Mouse (Mus musculus) forebrain, embryonic 15.5 days (tissue): Measurements from ENCODE around the gene Epop. TPM values are rescaled to one million over a fixed set of nuclear protein-coding genes. Genes with fewer than 3 reads are reported as not detected.

Experiments used
- ATAC-seq: fragments of 200-750 bp; cut with Nextera tagmentation; replicated peaks from 2 replicates; pipeline ENCODE4 v1.8.0; 2017; ENCODE audit warnings: mild to moderate bottlenecking, moderate TSS enrichment, moderate library complexity
- H3K27ac ChIP-seq: fragments of 300-500 bp; sonication (generic); replicated peaks from 2 replicates; pipeline ENCODE4 v1.5.1; 2015; ENCODE audit warnings: mild to moderate bottlenecking, inconsistent platforms
- H3K27me3 ChIP-seq: fragments of 300-500 bp; sonication (generic); 2 replicates; pipeline ENCODE4 v1.6.1; 2015; ENCODE audit warnings: inconsistent platforms
- H3K36me3 ChIP-seq: fragments of 300-500 bp; sonication (generic); 2 replicates; pipeline ENCODE4 v1.6.1; 2015; ENCODE audit warnings: mild to moderate bottlenecking, inconsistent platforms
- H3K4me1 ChIP-seq: fragments of 300-500 bp; sonication (generic); 2 replicates; pipeline ENCODE4 v1.6.1; 2015; ENCODE audit warnings: inconsistent platforms
- H3K4me2 ChIP-seq: fragments of 300-500 bp; sonication (generic); replicated peaks from 2 replicates; pipeline ENCODE4 v1.6.1; 2015; ENCODE audit warnings: mild to moderate bottlenecking, inconsistent platforms
- H3K4me3 ChIP-seq: fragments of 300-500 bp; sonication (generic); 2 replicates; pipeline ENCODE4 v1.5.1; 2015; ENCODE audit warnings: mild to moderate bottlenecking, inconsistent platforms
- H3K9ac ChIP-seq: fragments of 300-500 bp; sonication (generic); replicated peaks from 2 replicates; pipeline ENCODE4 v1.6.1; 2015; ENCODE audit warnings: mild to moderate bottlenecking, inconsistent platforms
- H3K9me3 ChIP-seq: fragments of 300-500 bp; sonication (generic); 2 replicates; pipeline ENCODE4 v1.6.1; 2016; ENCODE audit warnings: inconsistent platforms
- WGBS: fragments of 180-500 bp; shearing (Covaris S2); methylation state at CpG from one replicate; pipeline ENCODE4 v1.1.7; 2015; ENCODE audit warnings: mixed read lengths; 5-methylcytosine and 5-hydroxymethylcytosine counted together
- microRNA-seq: library from miRNA; unstranded; fragments of <30 nt; microRNA quantifications from one replicate; pipeline ENCODE4, GENCODE M21; 2016
- polyA plus RNA-seq: library from polyadenylated mRNA; unstranded; fragments of >200 nt; fragmentation: Nextera tagmentation; extraction: Ambion mirVana; gene quantifications from 2 replicates; pipeline ENCODE4 v1.2.1, GENCODE M21; 2015

Epop gene
- polyA plus RNA-seq, 1 experiment from 2014 or later: 4.6 TPM

DNA sequence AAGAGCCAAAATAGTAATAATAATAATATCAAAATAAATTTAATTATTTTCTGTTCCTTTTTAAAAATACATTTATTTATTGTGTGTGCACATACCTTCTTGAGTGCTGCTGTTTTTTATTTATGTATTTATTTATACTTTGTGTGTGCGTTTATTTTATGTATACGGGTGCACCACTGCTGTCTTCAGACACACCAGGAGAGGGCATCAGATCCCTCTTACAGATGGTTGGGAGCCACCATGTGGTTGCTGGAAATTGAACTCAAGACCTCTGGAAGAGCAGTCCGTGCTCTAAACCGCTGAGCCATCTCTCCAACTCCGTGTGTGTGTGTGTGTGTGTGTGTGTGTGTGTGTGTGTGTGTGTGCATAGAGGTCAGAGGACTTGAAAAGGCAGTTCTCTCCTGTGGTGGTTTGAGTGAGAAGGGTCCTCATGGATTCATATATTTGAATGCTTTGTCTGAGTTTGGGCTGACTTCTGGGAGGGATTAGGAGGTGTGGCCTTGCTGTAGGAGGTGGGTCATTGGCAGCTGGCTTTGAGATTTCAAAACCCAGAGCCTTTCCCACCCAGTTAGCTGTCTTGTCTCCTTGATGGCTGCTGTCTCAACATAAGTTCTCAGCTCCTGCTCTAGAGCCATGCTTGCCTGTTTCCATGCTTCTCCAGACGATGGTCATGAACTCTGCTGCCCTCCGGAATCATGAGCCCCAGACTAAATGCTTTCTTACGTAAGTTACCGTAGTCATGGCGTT is 31.4 kb downstream of the Epop start:
- no peak for ATAC-seq
- WGBS: 78% methylated on average over 10 of the region's 10 CpGs
- H3K36me3 ChIP-seq: no peaks in the 10 kb centered on the region
- no peaks in the 10 kb centered on the region for H3K27me3 ChIP-seq
- H3K9me3 ChIP-seq: no peaks in the 10 kb centered on the region
- no peak overlapping the region for H3K9ac ChIP-seq
- no peak overlapping the region for H3K4me3 ChIP-seq
- no peaks in the 10 kb centered on the region for H3K4me1 ChIP-seq
- no peak overlapping the region for H3K27ac ChIP-seq
- H3K4me2 ChIP-seq: no peak overlapping the region

DNA sequence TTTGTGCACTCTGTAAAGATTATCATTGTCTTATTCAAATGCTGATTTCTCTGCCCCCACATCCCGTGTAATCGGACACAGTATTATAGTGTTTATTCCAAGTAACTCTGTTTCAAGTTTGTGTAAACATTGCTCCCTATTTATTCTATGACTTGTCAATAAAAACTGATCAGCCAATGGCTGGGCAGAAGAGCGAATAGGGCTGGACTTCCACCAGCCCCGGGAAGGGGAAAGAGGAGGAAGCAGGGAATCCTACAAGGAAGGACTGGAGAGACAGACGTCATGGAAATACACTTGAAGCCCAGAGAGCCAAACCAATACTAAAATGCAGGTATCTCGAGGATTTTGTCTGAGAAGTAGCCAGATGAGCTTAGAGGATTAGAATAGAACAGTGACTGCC is 35.4 kb downstream of the Epop start:
- no peak overlapping the region for H3K9ac ChIP-seq
- H3K4me3 ChIP-seq: no peak overlapping the region
- ATAC-seq: no peak
- no peaks in the 10 kb centered on the region for H3K27me3 ChIP-seq
- WGBS: 61% methylated on average over 6 of the region's 6 CpGs
- H3K9me3 ChIP-seq: no peaks in the 10 kb centered on the region
- peaks cover 13% of the 10 kb centered on the region for H3K4me1 ChIP-seq
- H3K4me2 ChIP-seq: no peak overlapping the region
- H3K27ac ChIP-seq: no peak overlapping the region
- no peaks in the 10 kb centered on the region for H3K36me3 ChIP-seq

DNA sequence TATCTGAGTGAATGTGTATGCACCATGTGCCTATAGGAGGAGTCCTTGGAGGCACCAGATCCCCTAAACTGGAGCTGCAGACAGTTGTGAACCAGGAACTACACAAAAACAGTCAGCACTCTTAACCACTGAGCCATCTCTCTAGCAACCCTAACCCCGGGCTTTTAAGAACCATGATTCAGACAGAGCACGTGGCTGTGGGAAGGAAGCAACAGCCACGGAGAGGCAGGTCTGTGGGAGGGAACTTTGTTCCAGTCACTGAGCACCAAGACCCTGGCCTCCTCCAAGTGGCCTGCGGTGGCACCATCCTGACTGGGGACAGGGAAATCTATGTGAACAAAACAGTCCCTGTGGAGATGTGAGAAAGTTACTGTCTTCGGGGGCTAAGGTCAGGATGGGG is 37.6 kb downstream of the Epop start:
- Histone ChIP-seq H3K9me3 (no peaks in the 10 kb centered on the region), H3K27me3 (no peaks in the 10 kb centered on the region), H3K4me2 (no peak overlapping the region), H3K27ac (no peak overlapping the region), H3K9ac (no peak overlapping the region), H3K36me3 (no peaks in the 10 kb centered on the region), H3K4me3 (no peak overlapping the region), H3K4me1 (peaks cover 14% of the 10 kb centered on the region)
- no peak for ATAC-seq
- WGBS: 34% methylated on average over 5 of the region's 5 CpGs

DNA sequence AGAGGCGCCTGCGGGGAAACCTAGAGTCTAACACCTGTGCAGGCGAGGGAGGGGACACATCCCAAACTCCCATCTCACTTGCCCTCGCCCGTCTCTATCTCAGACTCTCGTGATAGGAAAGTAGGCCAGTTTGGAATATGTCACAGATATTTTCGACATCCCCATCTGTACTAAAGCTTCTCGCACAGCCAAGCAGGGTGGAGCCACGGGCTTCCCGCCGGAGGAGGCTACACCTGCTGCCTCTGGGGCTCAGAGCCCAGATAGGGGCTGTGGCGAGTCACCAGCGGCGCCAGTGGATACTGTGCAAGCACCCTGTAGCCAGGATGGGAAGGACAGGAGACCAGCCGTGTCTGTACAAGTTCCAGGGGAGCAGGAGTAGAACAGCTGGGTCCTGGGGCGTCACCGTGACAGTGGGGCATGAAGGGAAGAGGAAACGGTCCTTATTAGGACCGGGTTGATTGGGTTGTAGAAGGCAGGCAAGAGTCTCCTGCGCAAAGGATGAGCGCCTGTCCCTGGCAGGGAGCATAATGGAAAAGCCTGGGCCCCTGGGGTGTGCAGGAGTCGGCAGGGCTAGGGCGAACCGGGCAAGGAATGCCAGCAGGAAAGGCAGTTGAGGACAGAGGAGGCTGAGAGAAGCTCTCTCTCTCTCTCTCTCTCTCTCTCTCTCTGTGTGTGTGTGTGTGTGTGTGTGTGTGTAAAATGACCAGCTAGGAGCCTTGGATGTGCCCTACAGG is 39.1 kb downstream of the Epop start:
- Histone ChIP-seq H3K27ac (no peak overlapping the region), H3K9ac (no peak overlapping the region), H3K4me3 (no peak overlapping the region), H3K4me1 (peaks cover 14% of the 10 kb centered on the region), H3K4me2 (no peak overlapping the region), H3K9me3 (no peaks in the 10 kb centered on the region), H3K27me3 (no peaks in the 10 kb centered on the region), H3K36me3 (no peaks in the 10 kb centered on the region)
- no peak for ATAC-seq
- 34% methylated on average over 24 of the region's 24 CpGs for WGBS

DNA sequence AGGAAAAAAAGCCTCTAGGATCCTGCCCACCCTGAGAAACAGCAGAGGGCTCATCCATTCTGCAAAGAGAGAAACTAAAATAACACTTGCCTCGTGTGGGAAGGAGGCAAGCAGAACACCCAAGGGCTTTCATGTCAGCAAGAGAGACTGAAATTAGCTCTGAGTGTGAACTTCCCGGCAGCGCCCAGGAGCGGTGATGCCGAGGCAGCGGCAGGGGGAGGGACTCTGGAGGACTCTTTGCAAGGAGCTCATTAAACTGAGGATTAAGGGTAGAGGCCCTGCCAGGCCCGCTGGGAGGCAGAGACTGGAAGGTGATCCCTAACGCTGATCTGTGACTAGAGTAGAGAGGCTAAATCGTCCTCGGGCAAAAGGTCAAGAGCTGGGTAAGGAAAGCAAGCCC is 40.3 kb downstream of the Epop start:
- ATAC-seq: no peak
- Histone ChIP-seq H3K4me3 (no peak overlapping the region), H3K36me3 (no peaks in the 10 kb centered on the region), H3K9ac (no peak overlapping the region), H3K4me2 (no peak overlapping the region), H3K9me3 (no peaks in the 10 kb centered on the region), H3K27me3 (no peaks in the 10 kb centered on the region), H3K4me1 (peaks cover 14% of the 10 kb centered on the region), H3K27ac (no peak overlapping the region)
- WGBS: 2% methylated on average over 10 of the region's 10 CpGs

DNA sequence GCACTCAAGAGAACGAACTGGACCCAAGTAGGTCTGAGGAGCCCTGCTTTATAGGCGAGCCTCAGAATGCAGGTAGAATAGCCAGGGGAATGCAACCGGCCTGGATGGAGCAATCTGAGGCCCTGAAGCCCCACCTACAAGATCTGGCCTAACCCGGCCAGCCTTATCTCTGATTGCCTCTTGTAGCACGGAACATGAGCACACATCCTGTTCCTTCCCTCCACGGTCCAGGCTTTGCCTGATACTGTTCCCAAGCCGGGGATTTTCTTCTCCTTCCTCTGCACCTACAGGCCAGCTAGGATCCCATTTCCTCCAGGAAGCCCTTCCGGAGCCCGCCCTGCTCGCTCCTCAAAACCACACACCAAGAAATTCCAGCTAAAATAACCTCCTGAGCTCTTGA is 43.6 kb downstream of the Epop start:
- no peak overlapping the region for H3K27ac ChIP-seq
- 78% methylated on average over 10 of the region's 10 CpGs for WGBS
- H3K4me1 ChIP-seq: peaks cover 14% of the 10 kb centered on the region
- no peak overlapping the region for H3K4me2 ChIP-seq
- no peak overlapping the region for H3K4me3 ChIP-seq
- no peak overlapping the region for H3K9ac ChIP-seq
- H3K27me3 ChIP-seq: no peaks in the 10 kb centered on the region
- no peaks in the 10 kb centered on the region for H3K9me3 ChIP-seq
- H3K36me3 ChIP-seq: no peaks in the 10 kb centered on the region
- ATAC-seq: no peak

DNA sequence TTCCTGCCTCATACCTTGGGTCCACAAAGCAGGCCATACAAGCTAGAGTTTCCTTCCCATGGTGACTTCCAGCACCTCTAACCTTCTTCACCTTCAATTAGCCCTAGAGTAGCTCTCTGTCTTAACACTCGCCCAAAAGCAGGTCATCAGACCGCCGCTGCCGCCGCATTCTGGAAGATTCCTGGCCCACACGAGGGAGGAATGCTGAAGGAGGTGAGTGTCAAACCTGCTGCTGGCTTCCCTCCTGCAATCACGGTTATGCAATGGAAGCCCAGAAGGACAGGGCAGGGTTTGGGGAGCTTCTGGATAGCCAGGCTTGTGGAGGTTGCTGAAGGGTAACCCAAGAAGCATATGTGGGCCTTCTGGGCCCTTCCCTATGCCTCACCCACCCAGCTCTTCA is 45.0 kb downstream of the Epop start:
- no peak for ATAC-seq
- H3K4me3 ChIP-seq: no peak overlapping the region
- WGBS: 83% methylated on average over 7 of the region's 7 CpGs

DNA sequence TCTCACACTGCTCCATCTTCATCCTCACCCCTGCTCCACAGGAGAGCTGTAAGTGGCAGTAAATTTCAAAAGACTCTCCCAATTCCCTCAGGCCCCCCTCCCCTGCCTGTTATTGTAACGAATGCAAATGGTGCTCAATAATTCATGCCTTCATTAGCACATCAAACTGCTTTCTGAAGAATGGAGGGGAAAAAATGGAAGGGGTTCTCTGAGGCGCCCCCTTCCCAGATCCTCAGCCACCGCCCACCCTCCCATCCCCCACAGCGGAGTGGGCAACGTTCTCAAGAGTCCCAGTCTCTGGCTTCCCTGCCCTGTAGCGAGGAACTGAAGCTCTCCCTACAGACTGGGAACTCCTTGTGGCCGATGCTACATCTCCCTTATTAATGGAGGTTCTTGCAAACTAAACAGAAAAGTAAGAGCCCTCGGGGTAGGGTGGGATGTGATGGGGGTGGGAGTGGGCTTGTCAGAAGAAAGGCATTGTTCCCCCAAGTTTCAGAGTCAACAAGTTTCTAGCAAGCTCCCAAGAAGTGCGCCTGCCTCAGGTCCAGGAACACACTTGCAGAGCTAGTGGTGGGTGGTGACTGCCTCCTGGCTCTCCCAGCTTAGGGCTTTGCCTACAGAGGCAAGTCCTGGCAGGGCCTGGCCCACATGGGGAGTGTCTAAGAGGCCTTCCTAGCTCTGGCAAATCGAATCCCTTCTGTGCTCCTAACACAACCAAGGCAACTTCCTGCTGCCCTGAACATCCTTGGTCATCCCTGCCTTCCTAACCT is 50.2 kb downstream of the Epop start:
- no peaks in the 10 kb centered on the region for H3K27me3 ChIP-seq
- WGBS: 10% methylated on average over 10 of the region's 10 CpGs
- no peaks in the 10 kb centered on the region for H3K36me3 ChIP-seq
- H3K4me1 ChIP-seq: peaks cover 30% of the 10 kb centered on the region
- no peak overlapping the region for H3K4me2 ChIP-seq
- H3K9ac ChIP-seq: no peak overlapping the region
- no peak overlapping the region for H3K27ac ChIP-seq
- no peak overlapping the region for H3K4me3 ChIP-seq
- no peak for ATAC-seq
- H3K9me3 ChIP-seq: no peaks in the 10 kb centered on the region

More for the DNA sequence above, 45.0 kb downstream of the Epop start:
- H3K4me2 ChIP-seq: no peak overlapping the region
- no peak overlapping the region for H3K9ac ChIP-seq
- no peaks in the 10 kb centered on the region for H3K27me3 ChIP-seq
- H3K4me1 ChIP-seq: peaks cover 4% of the 10 kb centered on the region
- no peaks in the 10 kb centered on the region for H3K36me3 ChIP-seq
- H3K9me3 ChIP-seq: no peaks in the 10 kb centered on the region
- H3K27ac ChIP-seq: no peak overlapping the region

DNA sequence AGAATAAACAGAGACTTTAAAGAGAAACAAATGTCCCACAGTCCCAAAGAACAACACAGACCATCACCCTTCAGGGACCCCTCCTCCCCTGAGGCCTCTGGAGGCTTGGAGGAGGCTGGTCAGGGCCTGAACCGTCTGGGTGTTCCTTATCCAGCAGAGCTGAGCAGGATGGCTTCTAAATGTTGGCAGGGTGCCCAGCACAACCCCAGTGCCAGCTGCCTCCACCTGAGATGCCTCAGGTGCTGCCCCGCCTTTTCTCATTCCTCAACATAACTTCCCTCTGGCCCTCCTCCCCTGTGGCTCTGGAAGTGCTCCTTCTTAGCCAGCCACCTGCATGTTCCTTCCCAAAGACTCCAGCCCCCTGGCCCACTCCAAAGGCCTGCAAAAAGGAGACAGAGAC is 51.2 kb downstream of the Epop start:
- WGBS: 49% methylated on average over 2 of the region's 2 CpGs
- H3K4me3 ChIP-seq: no peak overlapping the region
- no peaks in the 10 kb centered on the region for H3K36me3 ChIP-seq
- no peaks in the 10 kb centered on the region for H3K9me3 ChIP-seq
- H3K9ac ChIP-seq: no peak overlapping the region
- H3K4me1 ChIP-seq: peaks cover 40% of the 10 kb centered on the region
- H3K27me3 ChIP-seq: no peaks in the 10 kb centered on the region
- no peak for ATAC-seq
- no peak overlapping the region for H3K4me2 ChIP-seq
- H3K27ac ChIP-seq: no peak overlapping the region

Small RNA genes within 50 kb of the gene (microRNA-seq; reads per million reads assigned to microRNA genes)
- gene Gm24158: not detected
- gene Mir6927: not detected

Other genes starting within 250 kb of the Epop start
- 7.1 and 8.4 TPM in 2 replicates for gene Arhgap23, start 214.2 kb downstream of the Epop start, polyA plus RNA-seq
- 1.0 and 1.1 TPM in 2 replicates for gene 4933428G20Rik, start 129.4 kb downstream of the Epop start, polyA plus RNA-seq
- 10.8 and 11.6 TPM in 2 replicates for gene Srcin1, start 53.5 kb downstream of the Epop start, polyA plus RNA-seq
- 4.3 and 4.7 TPM in 2 replicates for gene Mllt6, start 33.7 kb upstream of the Epop start, polyA plus RNA-seq
- 17.4 and 19.5 TPM in 2 replicates for gene Cisd3, start 56.1 kb upstream of the Epop start, polyA plus RNA-seq
- gene Pcgf2, start 70.8 kb upstream of the Epop start, polyA plus RNA-seq: 18.1 and 18.8 TPM in 2 replicates
- gene Psmb3, start 73.7 kb upstream of the Epop start, polyA plus RNA-seq: 460 and 475 TPM in 2 replicates
- 4.1 and 4.8 TPM in 2 replicates for gene Pip4k2b, start 115.0 kb upstream of the Epop start, polyA plus RNA-seq
- gene Cwc25, start 136.9 kb upstream of the Epop start, polyA plus RNA-seq: 18.0 and 18.6 TPM in 2 replicates
- gene 1700001P01Rik, start 146.2 kb upstream of the Epop start, polyA plus RNA-seq: 0.39 and 0.75 TPM in 2 replicates
- 327 and 370 TPM in 2 replicates for gene Rpl23, start 152.7 kb upstream of the Epop start, polyA plus RNA-seq
- gene Lasp1, start 169.3 kb upstream of the Epop start, polyA plus RNA-seq: 129 and 132 TPM in 2 replicates
- 17.8 and 21.0 TPM in 2 replicates for gene B230217C12Rik, start 211.1 kb upstream of the Epop start, polyA plus RNA-seq